Mouse (Mus musculus) CH12.LX (cell line): ENCODE results near the gene Zfp184.
A peak's percentile ranks its signal among the peaks of the same experiment; 100 is the strongest.

Source experiments
- BHLHE40 ChIP-seq: IDR thresholded peaks from 2 replicates; pipeline ENCODE4 v1.6.1; 2011; ENCODE audit warnings: mild to moderate bottlenecking, low read depth, low read length, improper control_type of control experiment
- CHD2 ChIP-seq: IDR thresholded peaks from 2 replicates; pipeline ENCODE4 v1.6.1; 2011; ENCODE audit warnings: low read length, improper control_type of control experiment
- CTCF ChIP-seq, 2 experiments: IDR thresholded peaks in 1 of 2; conservative IDR thresholded peaks in 1 of 2; 2 replicates each; pipeline ENCODE4 v1.5.1; 2011 to 2012; ENCODE audit warnings: low read depth in 2 of 2, low read length in 2 of 2, improper control_type of control experiment in 1 of 2, inconsistent platforms in 1 of 2, mild to moderate bottlenecking in 1 of 2, moderate library complexity in 1 of 2
- EP300 ChIP-seq: IDR thresholded peaks from 2 replicates; pipeline ENCODE4 v1.6.1; 2011; ENCODE audit warnings: low read length, improper control_type of control experiment
- GABPA ChIP-seq: IDR thresholded peaks from 2 replicates; pipeline ENCODE4 v1.6.1; 2012; ENCODE audit warnings: low read depth, low read length, improper control_type of control experiment, inconsistent platforms; ENCODE audit not compliant: insufficient replicate concordance
- HCFC1 ChIP-seq: IDR thresholded peaks from 2 replicates; pipeline ENCODE4 v1.6.1; 2012; ENCODE audit warnings: low read depth, mild to moderate bottlenecking, inconsistent platforms, low read length, improper control_type of control experiment
- POLR2A ChIP-seq: IDR thresholded peaks from 2 replicates; pipeline ENCODE4 v1.6.1; 2011; ENCODE audit warnings: low read depth, mild to moderate bottlenecking, improper control_type of control experiment, low read length
- USF2 ChIP-seq: conservative IDR thresholded peaks from 2 replicates; pipeline ENCODE4 v1.6.1; 2011; ENCODE audit warnings: low read depth, low read length, improper control_type of control experiment
- ZNF384 ChIP-seq: IDR thresholded peaks from 2 replicates; pipeline ENCODE4 v1.6.1; 2012; ENCODE audit warnings: low read depth, low read length, improper control_type of control experiment, inconsistent platforms

DNA sequence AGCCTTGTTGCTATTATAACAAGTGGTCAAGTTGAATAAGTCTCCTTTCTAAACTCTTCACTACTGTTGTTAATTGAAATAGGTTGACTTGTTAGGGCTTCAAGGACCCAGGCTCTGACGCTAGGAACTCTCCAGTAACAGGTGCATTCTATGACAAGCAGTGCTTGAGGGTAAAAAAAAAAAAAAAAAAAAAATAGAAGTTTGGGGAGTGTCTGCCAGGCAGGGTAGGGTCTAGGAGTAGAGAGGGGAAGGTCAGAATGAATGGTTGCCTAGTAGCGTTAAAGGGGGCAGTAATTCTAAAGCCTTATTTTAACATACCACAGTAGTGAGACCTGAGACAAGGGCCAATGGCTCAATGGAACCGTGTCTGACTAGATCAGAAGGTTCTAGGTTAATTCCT lies 53.5 kb downstream of the Zfp184 start:
- TF ChIP-seq GABPA (no peak), BHLHE40 (no peak), EP300 (no peak), POLR2A (no peak), CHD2 (no peak), CTCF (conservative IDR thresholded peaks at IDR 0.05 in 1 of 2, IDR thresholded peaks at IDR 0.05 in 1 of 2; ENCODE audit: low read depth in 2 of 2, low read length in 2 of 2) (no peak), USF2 (no peak), HCFC1 (no peak), ZNF384 (peak; percentile 55)
